Mouse (Mus musculus): ENCODE results near the gene Fkbp2. TPM values are rescaled to one million over a fixed set of nuclear protein-coding genes. Genes with fewer than 3 reads are reported as not detected.

Gene Fkbp2
- polyA plus RNA-seq, 1 experiment from 2014 or later: 93.0 TPM

GRCm38 (mm10) chr19:6954046-6954445 lies 26.3 kb downstream of the Fkbp2 start:
- 54% methylated on average over 9 of the region's 9 CpGs for WGBS
- peaks cover 34% of the 10 kb centered on the region for H3K36me3 ChIP-seq
- H3K9ac ChIP-seq: no peak overlapping the region
- H3K9me3 ChIP-seq: no peaks in the 10 kb centered on the region
- H3K27ac ChIP-seq: no peak overlapping the region
- H3K27me3 ChIP-seq (replicated peaks): no peaks in the 10 kb centered on the region
- H3K4me1 ChIP-seq: peaks cover 26% of the 10 kb centered on the region
- no peak overlapping the region for H3K4me2 ChIP-seq (replicated peaks)
- no peak for ATAC-seq (ENCODE audit: low FRiP score, low read depth)
- H3K4me3 ChIP-seq: no peak overlapping the region

GRCm38 (mm10) chr19:6952712-6953037 lies 27.6 kb downstream of the Fkbp2 start:
- Histone ChIP-seq H3K27ac (no peak overlapping the region), H3K9me3 (no peaks in the 10 kb centered on the region), H3K27me3 (replicated peaks) (no peaks in the 10 kb centered on the region), H3K4me2 (replicated peaks) (peak overlapping the region; percentile 97), H3K36me3 (peaks cover 24% of the 10 kb centered on the region; the same call in 1 of the 2 replicates), H3K4me1 (peaks cover 26% of the 10 kb centered on the region), H3K9ac (peak overlapping the region; percentile 67; the same call in 1 of the 2 replicates), H3K4me3 (no peak overlapping the region)
- ATAC-seq (ENCODE audit: low FRiP score, low read depth): no peak
- WGBS: 37% methylated on average over 3 of the region's 3 CpGs

- peak overlapping the region; percentile 49 for H3K4me3 ChIP-seq
- H3K4me2 ChIP-seq (replicated peaks): peak overlapping the region; percentile 97
- peak overlapping the region; percentile 91 for H3K27ac ChIP-seq
- H3K36me3 ChIP-seq: peaks cover 24% of the 10 kb centered on the region; the same call in 1 of the 2 replicates
- peak; percentile 33 for ATAC-seq (ENCODE audit: low FRiP score, low read depth)
- H3K4me1 ChIP-seq: peaks cover 26% of the 10 kb centered on the region
- H3K9me3 ChIP-seq: no peaks in the 10 kb centered on the region
- peak overlapping the region; percentile 67 for H3K9ac ChIP-seq
- no peaks in the 10 kb centered on the region for H3K27me3 ChIP-seq (replicated peaks)
- 4% methylated on average over 31 of the region's 31 CpGs for WGBS
Measured at GRCm38 (mm10) chr19:6951994-6952711, 28.1 kb downstream of the Fkbp2 start.

GRCm38 (mm10) chr19:6951381-6951968 lies 28.8 kb downstream of the Fkbp2 start:
- Histone ChIP-seq H3K4me1 (peaks cover 26% of the 10 kb centered on the region), H3K36me3 (peaks cover 24% of the 10 kb centered on the region; the same call in 1 of the 2 replicates), H3K27ac (peak overlapping the region; percentile 91), H3K27me3 (replicated peaks) (no peaks in the 10 kb centered on the region), H3K4me2 (replicated peaks) (peak overlapping the region; percentile 97), H3K4me3 (peak overlapping the region; percentile 49), H3K9me3 (no peaks in the 10 kb centered on the region), H3K9ac (peak overlapping the region; percentile 67)
- peak; percentile 83 for ATAC-seq (ENCODE audit: low FRiP score, low read depth)
- under 1% methylated on average over 35 of the region's 35 CpGs for WGBS

GRCm38 (mm10) chr19:6950613-6951153 lies 29.6 kb downstream of the Fkbp2 start:
- Histone ChIP-seq H3K27me3 (replicated peaks) (no peaks in the 10 kb centered on the region), H3K9ac (peak overlapping the region; percentile 67), H3K36me3 (peaks cover 19% of the 10 kb centered on the region; the same call in 1 of the 2 replicates), H3K9me3 (no peaks in the 10 kb centered on the region), H3K27ac (peak overlapping the region; percentile 91), H3K4me2 (replicated peaks) (peak overlapping the region; percentile 97), H3K4me1 (peaks cover 26% of the 10 kb centered on the region), H3K4me3 (peak overlapping the region; percentile 49)
- peak; percentile 58 for ATAC-seq (ENCODE audit: low FRiP score, low read depth)
- under 1% methylated on average over 28 of the region's 28 CpGs for WGBS

GRCm38 (mm10) chr19:6949951-6950350 lies 30.4 kb downstream of the Fkbp2 start:
- Histone ChIP-seq H3K9ac (peak overlapping the region; percentile 67; the same call in 1 of the 2 replicates), H3K9me3 (no peaks in the 10 kb centered on the region), H3K4me1 (peaks cover 26% of the 10 kb centered on the region), H3K36me3 (peaks cover 12% of the 10 kb centered on the region; the same call in 1 of the 2 replicates), H3K4me2 (replicated peaks) (peak overlapping the region; percentile 97), H3K4me3 (peak overlapping the region; percentile 49), H3K27ac (no peak overlapping the region), H3K27me3 (replicated peaks) (no peaks in the 10 kb centered on the region)
- ATAC-seq (ENCODE audit: low FRiP score, low read depth): no peak
- 52% methylated on average over 5 of the region's 5 CpGs for WGBS

GRCm38 (mm10) chr19:6949532-6949931 lies 30.8 kb downstream of the Fkbp2 start:
- H3K36me3 ChIP-seq: peaks cover 8% of the 10 kb centered on the region; the same call in 1 of the 2 replicates
- ATAC-seq (ENCODE audit: low FRiP score, low read depth): no peak
- H3K4me1 ChIP-seq: peaks cover 26% of the 10 kb centered on the region
- no peaks in the 10 kb centered on the region for H3K9me3 ChIP-seq
- H3K9ac ChIP-seq: no peak overlapping the region
- WGBS: 95% methylated on average over 5 of the region's 5 CpGs
- H3K4me3 ChIP-seq: no peak overlapping the region
- no peaks in the 10 kb centered on the region for H3K27me3 ChIP-seq (replicated peaks)
- H3K4me2 ChIP-seq (replicated peaks): peak overlapping the region; percentile 97; the same call in 1 of the 2 replicates
- no peak overlapping the region for H3K27ac ChIP-seq

GRCm38 (mm10) chr19:6948186-6948585 lies 32.1 kb downstream of the Fkbp2 start:
- no peak overlapping the region for H3K27ac ChIP-seq
- no peaks in the 10 kb centered on the region for H3K9me3 ChIP-seq
- no peak for ATAC-seq (ENCODE audit: low FRiP score, low read depth)
- no peak overlapping the region for H3K4me2 ChIP-seq (replicated peaks)
- H3K27me3 ChIP-seq (replicated peaks): no peaks in the 10 kb centered on the region
- WGBS: 70% methylated on average over 4 of the region's 4 CpGs
- H3K4me3 ChIP-seq: no peak overlapping the region
- peaks cover 3% of the 10 kb centered on the region; the same call in 1 of the 2 replicates for H3K36me3 ChIP-seq
- H3K4me1 ChIP-seq: peaks cover 23% of the 10 kb centered on the region
- 0 out of 2 replicates have a peak overlapping the region, but pooled peaks have one; percentile 21 for H3K9ac ChIP-seq

GRCm38 (mm10) chr19:6947742-6948141 lies 32.6 kb downstream of the Fkbp2 start:
- Histone ChIP-seq H3K9ac (0 out of 2 replicates have a peak overlapping the region, but pooled peaks have one; percentile 21), H3K36me3 (peaks cover 3% of the 10 kb centered on the region; the same call in 1 of the 2 replicates), H3K4me1 (peaks cover 24% of the 10 kb centered on the region), H3K9me3 (no peaks in the 10 kb centered on the region), H3K27ac (no peak overlapping the region), H3K4me2 (replicated peaks) (no peak overlapping the region), H3K27me3 (replicated peaks) (no peaks in the 10 kb centered on the region), H3K4me3 (no peak overlapping the region)
- no peak for ATAC-seq (ENCODE audit: low FRiP score, low read depth)
- WGBS: 54% methylated on average over 4 of the region's 4 CpGs

GRCm38 (mm10) chr19:6943709-6944108 lies 36.6 kb downstream of the Fkbp2 start:
- Histone ChIP-seq H3K36me3 (peaks cover 3% of the 10 kb centered on the region; the same call in 1 of the 2 replicates), H3K27ac (no peak overlapping the region), H3K9ac (no peak overlapping the region), H3K4me1 (peaks cover 30% of the 10 kb centered on the region), H3K27me3 (replicated peaks) (no peaks in the 10 kb centered on the region), H3K9me3 (no peaks in the 10 kb centered on the region), H3K4me2 (replicated peaks) (no peak overlapping the region), H3K4me3 (no peak overlapping the region)
- 91% methylated on average over 6 of the region's 6 CpGs for WGBS
- ATAC-seq (ENCODE audit: low FRiP score, low read depth): no peak

- Histone ChIP-seq H3K4me1 (peaks cover 32% of the 10 kb centered on the region), H3K27me3 (replicated peaks) (0 out of 2 replicates have a peak, but pooled peaks cover 2% of the 10 kb centered on the region), H3K9me3 (no peaks in the 10 kb centered on the region), H3K4me2 (replicated peaks) (peak overlapping the region; percentile 87), H3K9ac (peak overlapping the region; percentile 89), H3K36me3 (peaks cover 8% of the 10 kb centered on the region), H3K27ac (peak overlapping the region; percentile 88; the same call in 1 of the 2 replicates), H3K4me3 (peak overlapping the region; percentile 82)
- WGBS: 33% methylated on average over 5 of the region's 5 CpGs
- no peak for ATAC-seq (ENCODE audit: low FRiP score, low read depth)
Measured at GRCm38 (mm10) chr19:6942764-6943163, 37.5 kb downstream of the Fkbp2 start.

- H3K36me3 ChIP-seq: peaks cover 8% of the 10 kb centered on the region
- WGBS: under 1% methylated on average over 27 of the region's 27 CpGs
- H3K9me3 ChIP-seq: no peaks in the 10 kb centered on the region
- H3K4me2 ChIP-seq (replicated peaks): peak within 1 kb of the TSS; percentile 87
- 0 out of 2 replicates have a peak, but pooled peaks cover 3% of the 10 kb centered on the region for H3K27me3 ChIP-seq (replicated peaks)
- H3K27ac ChIP-seq: peak within 1 kb of the TSS; percentile 88
- peak; percentile 83 for ATAC-seq (ENCODE audit: low FRiP score, low read depth)
- H3K4me1 ChIP-seq: peaks cover 32% of the 10 kb centered on the region
- peak within 1 kb of the TSS; percentile 82 for H3K4me3 ChIP-seq
- peak within 1 kb of the TSS; percentile 89 for H3K9ac ChIP-seq
Measured at GRCm38 (mm10) chr19:6942249-6942691, 38.0 kb downstream of the Fkbp2 start, which contains the start of gene Gpr137. Gene Gpr137 (minus strand): TSS chr19:6942480.
